In the genomic region with DNA sequence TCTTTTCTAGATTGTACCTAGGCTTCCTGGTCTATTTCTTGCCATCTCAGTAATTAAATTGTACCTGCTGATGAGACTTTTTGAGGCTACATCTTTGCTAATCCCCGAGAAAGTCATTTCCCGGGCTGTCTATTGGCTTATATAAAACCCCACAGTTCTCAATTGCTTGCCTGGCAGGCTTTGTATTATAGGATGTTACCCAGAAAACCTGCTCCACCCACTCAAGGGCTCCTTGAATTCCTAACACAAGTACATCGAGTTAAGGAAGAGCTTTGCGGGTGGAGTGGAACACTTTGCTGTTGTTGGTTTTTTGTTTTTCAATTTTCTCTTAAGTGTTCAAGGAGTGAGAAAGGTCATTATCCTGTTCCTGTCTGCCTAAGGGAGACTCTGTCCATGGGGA, we compare ENCODE assay signal across 23 mouse cellular contexts. TPM values are rescaled to one million over a fixed set of nuclear protein-coding genes. Genes with fewer than 3 reads are reported as not detected.
DNase-seq lines count a peak whose midpoint lies in the region; ATAC-seq and TF ChIP-seq lines count a peak whose summit lies in the region.
"Had no signal": no experiment of that assay in that cellular context is flagged by ENCODE, and none has a peak within 500 bp of the region (broad histone marks: within the 10 kb centered on the region; RNA-seq: fewer than 3 reads in every experiment).

No protein-coding gene starts in this region.

- no peaks in the 10 kb centered on the region for H3K36me3 ChIP-seq in lung, postnatal 0 days (ENCODE audit: insufficient read depth, low read length)
- peaks cover 51% of the 10 kb centered on the region for H3K36me3 ChIP-seq in E14TG2a.4 (ENCODE audit: insufficient read depth, low read length)
- peaks cover 29% of the 10 kb centered on the region for H3K36me3 ChIP-seq in midbrain, embryonic 11.5 days (ENCODE audit: control insufficient read depth, insufficient read depth, low read length)

- TF ChIP-seq EP300 in lung, postnatal 0 days (IDR thresholded peaks at IDR 0.05), result peak; percentile 67

- H3K4me2 ChIP-seq in lung, postnatal 0 days (replicated peaks; ENCODE audit: low read depth, low read length), result no peak overlapping the region
- no peak overlapping the region for H3K4me2 ChIP-seq in midbrain, embryonic 11.5 days
- H3K4me2 ChIP-seq: forebrain, embryonic 13.5 days; heart, embryonic 13.5 days; hindbrain, embryonic 12.5 days; hindbrain, embryonic 15.5 days had no signal

- H3K27ac ChIP-seq in lung, postnatal 0 days (ENCODE audit: low read length), result peak overlapping the region; percentile 81
- no peak overlapping the region for H3K27ac ChIP-seq in midbrain, embryonic 11.5 days (ENCODE audit: low read depth, low read length)
- H3K27ac ChIP-seq: forebrain, embryonic 10.5 days; forebrain, embryonic 13.5 days; heart, adult 2 months; heart, embryonic 10.5 days; heart, embryonic 13.5 days; hindbrain, embryonic 12.5 days; hindbrain, embryonic 15.5 days had no signal

- H3K27me3 ChIP-seq in lung, postnatal 0 days (replicated peaks; ENCODE audit: insufficient read depth, low read length), result no peaks in the 10 kb centered on the region
- H3K27me3 ChIP-seq in E14TG2a.4 (ENCODE audit: insufficient read depth, low read length), result no peaks in the 10 kb centered on the region
- H3K27me3 ChIP-seq in midbrain, embryonic 11.5 days (ENCODE audit: control insufficient read depth, insufficient read depth, low read length), result no peaks in the 10 kb centered on the region
- H3K27me3 ChIP-seq: forebrain, embryonic 13.5 days; heart, embryonic 13.5 days; hindbrain, embryonic 12.5 days; hindbrain, embryonic 15.5 days had no signal

- H3K9me3 ChIP-seq in lung, postnatal 0 days (ENCODE audit: low read length), result no peaks in the 10 kb centered on the region
- no peaks in the 10 kb centered on the region for H3K9me3 ChIP-seq in E14TG2a.4 (ENCODE audit: low read length)
- H3K9me3 ChIP-seq in midbrain, embryonic 11.5 days (ENCODE audit: control insufficient read depth, low read length), result no peaks in the 10 kb centered on the region
- H3K9me3 ChIP-seq: forebrain, embryonic 10.5 days; forebrain, embryonic 13.5 days; heart, embryonic 10.5 days; heart, embryonic 13.5 days; hindbrain, embryonic 12.5 days; hindbrain, embryonic 15.5 days had no signal

- TF ChIP-seq CTCF in lung, postnatal 0 days (IDR thresholded peaks at IDR 0.05), result no peak
- no peak for TF ChIP-seq CTCF in E14TG2a.4 (conservative IDR thresholded peaks at IDR 0.05; ENCODE audit: low read length)

- H3K4me3 ChIP-seq in lung, postnatal 0 days (ENCODE audit: low read depth, low read length), result no peak overlapping the region
- H3K4me3 ChIP-seq in E14TG2a.4 (replicated peaks; ENCODE audit: low read length), result peak overlapping the region; percentile 20; the same call in 1 of the 2 replicates
- no peak overlapping the region for H3K4me3 ChIP-seq in midbrain, embryonic 11.5 days (ENCODE audit: low read depth, low read length)
- H3K4me3 ChIP-seq: forebrain, embryonic 10.5 days; forebrain, embryonic 13.5 days; heart, adult 2 months; heart, embryonic 10.5 days; heart, embryonic 13.5 days; hindbrain, embryonic 12.5 days; hindbrain, embryonic 15.5 days had no signal

- ATAC-seq in lung, postnatal 0 days, result no peak
- no peak for ATAC-seq in midbrain, embryonic 11.5 days (ENCODE audit: low FRiP score)
- ATAC-seq: activated CD4-positive, CD25-positive, alpha-beta regulatory T cell, adult 4 months; CD4-positive, CD25-positive, alpha-beta regulatory T cell, adult 4 months; forebrain, embryonic 13.5 days; forebrain, embryonic 16.5 days had no signal

- WGBS in lung, postnatal 0 days, result 65% methylated on average over 4 of the region's 4 CpGs
- WGBS in midbrain, embryonic 11.5 days, result 89% methylated on average over 4 of the region's 4 CpGs

- peaks cover 2% of the 10 kb centered on the region; the same call in 1 of the 2 replicates for H3K4me1 ChIP-seq in lung, postnatal 0 days (ENCODE audit: insufficient read depth, low read depth, low read length)
- peaks cover 86% of the 10 kb centered on the region for H3K4me1 ChIP-seq in E14TG2a.4 (replicated peaks; ENCODE audit: low read depth, low read length)
- peaks cover 3% of the 10 kb centered on the region for H3K4me1 ChIP-seq in midbrain, embryonic 11.5 days (ENCODE audit: control insufficient read depth, insufficient read depth, low read length)

- peak; percentile 81 for DNase-seq in lung, postnatal 0 days (ENCODE audit: low spot score)
- DNase-seq in lung, postnatal 4 days, result no peak
- DNase-seq in brain, adult 2 months (ENCODE audit: low read depth, low spot score), result peak; percentile 62
- DNase-seq in heart, postnatal 4 days, result no peak
- DNase-seq in midbrain, embryonic 11.5 days (ENCODE audit: low spot score, missing footprints), result no peak
- DNase-seq: adrenal gland, adult 8-10 months; adrenal gland, postnatal 25 days; cerebellum, adult 18-20 months; cerebellum, adult 9-10 months; cerebellum, postnatal 14 days; gastrocnemius, postnatal 36 days; heart, adult 2 months; heart, postnatal 14 days had no signal

- H3K9ac ChIP-seq in lung, postnatal 0 days (replicated peaks; ENCODE audit: low read depth), result no peak overlapping the region
- H3K9ac ChIP-seq in midbrain, embryonic 11.5 days (ENCODE audit: low read length), result no peak overlapping the region
- H3K9ac ChIP-seq: forebrain, embryonic 13.5 days; heart, embryonic 13.5 days; hindbrain, embryonic 12.5 days; hindbrain, embryonic 15.5 days had no signal

RNA-seq across cellular contexts. Expression of a gene that starts 41.5 kb away (rescaled TPM):
- polyA plus RNA-seq in lung, postnatal 0 days (2015; fragmentation: Nextera tagmentation; extraction: Ambion mirVana), result 19.5 and 20.0 TPM in 2 replicates
- total RNA-seq in heart, postnatal 4 days (2021), result 10 to 100 TPM; 41.6 to 44.4 TPM
- 49.5 and 53.0 TPM in 2 replicates for polyA plus RNA-seq in midbrain, embryonic 11.5 days (2014; fragmentation: Nextera tagmentation; extraction: Ambion mirVana)

RNA-seq across cellular contexts. Expression of a gene that starts 43.9 kb away (rescaled TPM):
- 4.3 and 4.6 TPM in 2 replicates for polyA plus RNA-seq in lung, postnatal 0 days (2015; fragmentation: Nextera tagmentation; extraction: Ambion mirVana)
- total RNA-seq in heart, postnatal 4 days (2021), result 10 to 100 TPM; 29.8 to 30.8 TPM
- polyA plus RNA-seq in midbrain, embryonic 11.5 days (2014; fragmentation: Nextera tagmentation; extraction: Ambion mirVana), result 15.5 and 16.3 TPM in 2 replicates

RNA-seq across cellular contexts. Expression of a gene that starts 59.1 kb away (rescaled TPM):
- 14.9 and 19.3 TPM in 2 replicates for polyA plus RNA-seq in lung, postnatal 0 days (2015; fragmentation: Nextera tagmentation; extraction: Ambion mirVana)
- total RNA-seq in heart, postnatal 4 days (2021), result 10 to 100 TPM; 55.1 to 59.8 TPM
- 36.5 TPM in 2 replicates for polyA plus RNA-seq in midbrain, embryonic 11.5 days (2014; fragmentation: Nextera tagmentation; extraction: Ambion mirVana)

Comparison
In these comparisons a context has a peak if more than half of its experiments do, and no peak if none do; other contexts are left out.
1. DNase-seq: peak in lung, postnatal 0 days (single experiment) and brain, adult 2 months (single experiment); none in lung, postnatal 4 days (0 of 2), heart, postnatal 4 days (single experiment) and midbrain, embryonic 11.5 days (single experiment).